Mouse (Mus musculus) E14TG2a.4 (cell line): Measurements from ENCODE around the gene Man2a1.

Experiments
- CTCF ChIP-seq: conservative IDR thresholded peaks from 2 replicates; pipeline ENCODE4 v1.5.1; 2014; ENCODE audit warnings: low read length
- NANOG ChIP-seq: IDR thresholded peaks from 2 replicates; pipeline ENCODE4 v1.6.1; 2014; ENCODE audit warnings: borderline replicate concordance, low read length, mixed read lengths
- POU5F1 ChIP-seq: IDR thresholded peaks from 2 replicates; pipeline ENCODE4 v1.6.1; 2014; ENCODE audit warnings: low read length, borderline replicate concordance

GRCm38 (mm10) chr17:64778756-64779155, 178.2 kb downstream of the Man2a1 start:
- TF ChIP-seq CTCF: no peak
- TF ChIP-seq POU5F1: no peak
- no peak for TF ChIP-seq NANOG
